Mouse (Mus musculus): ENCODE results near the gene Brat1.

DNA sequence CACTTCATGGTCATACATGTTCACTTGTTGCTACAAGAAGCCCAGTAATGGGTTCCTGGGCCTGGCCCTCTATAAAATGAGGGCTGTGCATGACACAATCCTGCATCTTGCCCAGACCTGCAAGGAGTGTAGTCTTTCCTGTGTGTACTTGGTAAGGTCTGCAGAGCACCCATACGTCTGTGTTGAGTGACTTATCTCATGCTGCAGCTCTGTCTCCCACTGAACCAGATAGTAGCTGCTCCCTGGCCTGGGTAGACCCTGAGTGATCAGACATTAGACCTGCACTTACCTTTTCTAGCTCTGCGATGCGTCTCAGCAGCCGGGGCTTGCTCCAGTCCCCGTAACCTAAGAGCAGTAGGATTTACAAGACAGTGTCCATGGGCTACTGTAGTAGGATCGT lies 22.7 kb upstream of the Brat1 start:
- TF ChIP-seq CTCF (IDR thresholded peaks at IDR 0.05; ENCODE audit: low read depth): no peak
- no peak for TF ChIP-seq EP300 (optimal IDR thresholded peaks at IDR 0.05)
